Mouse (Mus musculus): ENCODE data around the gene Whamm.

The Whamm gene

GRCm38 (mm10) chr7:81571108-81571940 lies at the start of gene Whamm:
Gene Whamm (plus strand): TSS chr7:81571266.
- peak; percentile 94 for DNase-seq (ENCODE audit: low read depth, low spot score)

- DNase-seq (ENCODE audit: low read depth, low spot score) = peak; percentile 91
Measured at GRCm38 (mm10) chr7:81523008-81523662, 47.9 kb upstream of the Whamm start.

- no peak for DNase-seq (ENCODE audit: low read depth, low spot score)
Measured at GRCm38 (mm10) chr7:81523663-81524017, 47.4 kb upstream of the Whamm start.

GRCm38 (mm10) chr7:81528918-81529317 lies 42.1 kb upstream of the Whamm start:
- no peak for DNase-seq (ENCODE audit: low read depth, low spot score)

GRCm38 (mm10) chr7:81531462-81531861 lies 39.6 kb upstream of the Whamm start:
- DNase-seq (ENCODE audit: low read depth, low spot score) = no peak

- DNase-seq (ENCODE audit: low read depth, low spot score) = no peak
Measured at GRCm38 (mm10) chr7:81536478-81536877, 34.6 kb upstream of the Whamm start.

- peak; percentile 42 for DNase-seq (ENCODE audit: low read depth, low spot score)
Measured at GRCm38 (mm10) chr7:81538070-81538675, 32.9 kb upstream of the Whamm start.

GRCm38 (mm10) chr7:81539565-81539964 lies 31.5 kb upstream of the Whamm start:
- no peak for DNase-seq (ENCODE audit: low read depth, low spot score)

- no peak for DNase-seq (ENCODE audit: low read depth, low spot score)
Measured at GRCm38 (mm10) chr7:81540999-81541398, 30.1 kb upstream of the Whamm start.

GRCm38 (mm10) chr7:81541924-81542524 lies 29.0 kb upstream of the Whamm start:
- DNase-seq (ENCODE audit: low read depth, low spot score) = no peak

- DNase-seq (ENCODE audit: low read depth, low spot score) = no peak
Measured at GRCm38 (mm10) chr7:81542934-81543333, 28.1 kb upstream of the Whamm start.

GRCm38 (mm10) chr7:81548864-81549263 lies 22.2 kb upstream of the Whamm start:
- DNase-seq (ENCODE audit: low read depth, low spot score) = no peak

- no peak for DNase-seq (ENCODE audit: low read depth, low spot score)
Measured at GRCm38 (mm10) chr7:81553589-81553988, 17.5 kb upstream of the Whamm start.

- peak; percentile 36 for DNase-seq (ENCODE audit: low read depth, low spot score)
Measured at GRCm38 (mm10) chr7:81554369-81554768, 16.7 kb upstream of the Whamm start.

- DNase-seq (ENCODE audit: low read depth, low spot score) = no peak
Measured at GRCm38 (mm10) chr7:81556839-81557238, 14.2 kb upstream of the Whamm start.

- no peak for DNase-seq (ENCODE audit: low read depth, low spot score)
Measured at GRCm38 (mm10) chr7:81557252-81557984, 13.6 kb upstream of the Whamm start.

GRCm38 (mm10) chr7:81557985-81558360 lies 13.1 kb upstream of the Whamm start:
- no peak for DNase-seq (ENCODE audit: low read depth, low spot score)

- no peak for DNase-seq (ENCODE audit: low read depth, low spot score)
Measured at GRCm38 (mm10) chr7:81559231-81559980, 11.7 kb upstream of the Whamm start.

GRCm38 (mm10) chr7:81560101-81561049 lies 10.7 kb upstream of the Whamm start:
- DNase-seq (ENCODE audit: low read depth, low spot score) = no peak

- no peak for DNase-seq (ENCODE audit: low read depth, low spot score)
Measured at GRCm38 (mm10) chr7:81561211-81561610, 9.9 kb upstream of the Whamm start.
